Mouse (Mus musculus) MEL (cell line): ENCODE results near the gene Nek8.

ENCODE experiments used
- CTCF ChIP-seq, 3 experiments: IDR thresholded peaks in 2 of 3; conservative IDR thresholded peaks in 1 of 3; 2 replicates each; pipeline ENCODE4 v1.5.1; 2011 to 2012; ENCODE audit warnings: low read length in 3 of 3, low read depth in 2 of 3, mild to moderate bottlenecking in 2 of 3, improper control_type of control experiment in 1 of 3, inconsistent platforms in 1 of 3, mixed read lengths in 1 of 3, moderate library complexity in 1 of 3; ENCODE audit not compliant: control insufficient read depth in 1 of 3, insufficient read depth in 1 of 3, poor library complexity in 1 of 3, severe bottlenecking in 1 of 3
- EP300 ChIP-seq, 2 experiments: IDR thresholded peaks; 2 replicates each; pipeline ENCODE4 v1.6.1; 2011; ENCODE audit warnings: improper control_type of control experiment in 2 of 2, low read length in 2 of 2, low read depth in 1 of 2, mild to moderate bottlenecking in 1 of 2
- MYC ChIP-seq: IDR thresholded peaks from 2 replicates; pipeline ENCODE4 v1.6.1; 2011; ENCODE audit warnings: low read depth, mild to moderate bottlenecking, low read length, improper control_type of control experiment, moderate library complexity
- POLR2A ChIP-seq, 2 experiments: IDR thresholded peaks; 2 replicates each; pipeline ENCODE4 v1.6.1; 2011 to 2012; ENCODE audit warnings: low read length in 2 of 2, mild to moderate bottlenecking in 2 of 2, control low read depth in 1 of 2, improper control_type of control experiment in 1 of 2, low read depth in 1 of 2, moderate library complexity in 1 of 2; ENCODE audit not compliant: control insufficient read depth in 1 of 2, insufficient read depth in 1 of 2, poor library complexity in 1 of 2
- POLR2AphosphoS5 ChIP-seq: IDR thresholded peaks from 2 replicates; pipeline ENCODE4 v1.6.1; 2012; ENCODE audit warnings: low read depth, borderline replicate concordance, mild to moderate bottlenecking, inconsistent platforms, low read length, moderate library complexity, mixed read lengths
- RAD21 ChIP-seq: IDR thresholded peaks from 2 replicates; pipeline ENCODE4 v1.6.1; 2011; ENCODE audit warnings: mild to moderate bottlenecking, low read depth, low read length, improper control_type of control experiment
- SIN3A ChIP-seq: IDR thresholded peaks from 2 replicates; pipeline ENCODE4 v1.6.1; 2012; ENCODE audit warnings: low read length, improper control_type of control experiment, inconsistent platforms
- TBP ChIP-seq: IDR thresholded peaks from 2 replicates; pipeline ENCODE4 v1.8.0; 2011; ENCODE audit warnings: low read depth, low read length, improper control_type of control experiment
- UBTF ChIP-seq: IDR thresholded peaks from 2 replicates; pipeline ENCODE4 v1.6.1; 2012; ENCODE audit warnings: low read depth, mild to moderate bottlenecking, inconsistent platforms, low read length, improper control_type of control experiment, moderate library complexity, borderline replicate concordance; ENCODE audit not compliant: insufficient read depth
- USF1 ChIP-seq: IDR thresholded peaks from 2 replicates; pipeline ENCODE4 v1.6.1; 2014; ENCODE audit warnings: low read depth, mild to moderate bottlenecking, inconsistent platforms, low read length, improper control_type of control experiment, moderate library complexity
- ZC3H11A ChIP-seq: IDR thresholded peaks from 2 replicates; pipeline ENCODE4 v1.6.1; 2012; ENCODE audit warnings: low read depth, mild to moderate bottlenecking, inconsistent platforms, low read length, improper control_type of control experiment
- ZKSCAN1 ChIP-seq: IDR thresholded peaks from 2 replicates; pipeline ENCODE4 v1.6.1; 2012; ENCODE audit warnings: low read depth, mild to moderate bottlenecking, inconsistent platforms, low read length, improper control_type of control experiment, moderate library complexity
- ZMIZ1 ChIP-seq: IDR thresholded peaks from 2 replicates; pipeline ENCODE4 v1.6.1; 2012; ENCODE audit warnings: low read depth, mild to moderate bottlenecking, inconsistent platforms, low read length, improper control_type of control experiment, moderate library complexity

DNA sequence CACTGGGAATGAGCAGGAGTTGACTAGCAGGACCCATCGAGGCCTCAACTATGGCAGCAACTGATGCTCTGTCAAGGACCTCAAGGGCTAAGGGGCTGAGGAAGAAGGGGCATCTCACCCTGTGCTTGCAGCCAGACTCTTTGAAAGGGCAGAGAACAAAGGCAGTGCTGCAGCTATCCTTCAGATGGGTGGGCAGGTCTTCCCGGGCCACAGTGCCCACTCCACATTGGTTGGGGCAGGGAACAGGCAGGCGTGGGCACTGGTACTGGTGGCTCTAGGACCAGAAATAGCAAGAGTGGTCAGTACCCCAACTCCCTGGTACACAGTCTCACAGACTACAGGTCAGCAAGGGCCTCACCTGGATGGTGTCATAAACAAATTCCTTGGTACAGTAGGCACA is 15.8 kb downstream of the Nek8 start:
- TF ChIP-seq CTCF (IDR thresholded peaks at IDR 0.05 in 2 of 3, conservative IDR thresholded peaks at IDR 0.05 in 1 of 3; ENCODE audit: control insufficient read depth in 1 of 3, insufficient read depth in 1 of 3, low read depth in 2 of 3, low read length in 3 of 3, poor library complexity in 1 of 3, severe bottlenecking in 1 of 3), result no peak
- TF ChIP-seq POLR2A (IDR thresholded peaks at IDR 0.05; ENCODE audit: control insufficient read depth in 1 of 2, insufficient read depth in 1 of 2, low read depth in 1 of 2, low read length in 2 of 2, poor library complexity in 1 of 2), result no peak
- no peak for TF ChIP-seq SIN3A
- TF ChIP-seq ZMIZ1, result no peak
- TF ChIP-seq UBTF, result no peak
- TF ChIP-seq ZC3H11A, result no peak
- no peak for TF ChIP-seq EP300 (IDR thresholded peaks at IDR 0.05; ENCODE audit: low read depth in 1 of 2, low read length in 2 of 2)
- no peak for TF ChIP-seq TBP
- TF ChIP-seq MYC, result no peak
- no peak for TF ChIP-seq ZKSCAN1
- no peak for TF ChIP-seq POLR2AphosphoS5
- no peak for TF ChIP-seq USF1
- no peak for TF ChIP-seq RAD21
